Comparison of ENCODE assay signal across 10 mouse cellular contexts in genomic region chr6:4739522-4740355, GRCm38 (mm10). TPM values are rescaled to one million over a fixed set of nuclear protein-coding genes. Genes with fewer than 3 reads are reported as not detected.
A peak's percentile ranks its signal among the peaks of the same experiment; 100 is the strongest.
DNase-seq lines count a peak whose midpoint lies in the region; ATAC-seq and TF ChIP-seq lines count a peak whose summit lies in the region.
"Had no signal": no experiment of that assay in that cellular context is flagged by ENCODE, and none has a peak within 500 bp of the region (broad histone marks: within the 10 kb centered on the region; RNA-seq: fewer than 3 reads in every experiment).

No protein-coding gene starts in this region.

- H3K4me3 ChIP-seq in heart, embryonic 13.5 days: no peak overlapping the region
- 0 out of 2 replicates have a peak overlapping the region, but pooled peaks have one; percentile 1 for H3K4me3 ChIP-seq in forebrain, embryonic 13.5 days
- 0 out of 2 replicates have a peak overlapping the region, but pooled peaks have one; percentile 3 for H3K4me3 ChIP-seq in hindbrain, postnatal 0 days (ENCODE audit: low read length)
- no peak overlapping the region for H3K4me3 ChIP-seq in neural tube, embryonic 14.5 days (ENCODE audit: low read depth, low read length)

- WGBS in heart, embryonic 13.5 days: 31% methylated on average over 13 of the region's 13 CpGs
- 2% methylated on average over 13 of the region's 13 CpGs for WGBS in forebrain, embryonic 13.5 days
- 16% methylated on average over 13 of the region's 13 CpGs for WGBS in hindbrain, postnatal 0 days
- 5% methylated on average over 13 of the region's 13 CpGs for WGBS in neural tube, embryonic 14.5 days

- H3K27me3 ChIP-seq in heart, embryonic 13.5 days (replicated peaks): 0 out of 2 replicates have a peak, but pooled peaks cover 3% of the 10 kb centered on the region
- no peaks in the 10 kb centered on the region for H3K27me3 ChIP-seq in forebrain, embryonic 13.5 days
- H3K27me3 ChIP-seq in hindbrain, postnatal 0 days (ENCODE audit: insufficient read depth, low read length): no peaks in the 10 kb centered on the region
- no peaks in the 10 kb centered on the region for H3K27me3 ChIP-seq in neural tube, embryonic 14.5 days (ENCODE audit: control insufficient read depth, insufficient read depth, low read length)

- no peak for DNase-seq in heart, postnatal 36 days
- no peak for DNase-seq in hindbrain, postnatal 0 days (ENCODE audit: low spot score)
- DNase-seq in gastrocnemius, adult 8-10 months (ENCODE audit: low spot score in 2 of 2): no peak
- DNase-seq in gastrocnemius, postnatal 25 days: no peak
- DNase-seq: B cell, adult 2 months; thymus, postnatal 14 days had no signal

- H3K36me3 ChIP-seq in heart, embryonic 13.5 days: no peaks in the 10 kb centered on the region
- H3K36me3 ChIP-seq in forebrain, embryonic 13.5 days (ENCODE audit: poor library complexity, severe bottlenecking): no peaks in the 10 kb centered on the region
- H3K36me3 ChIP-seq in hindbrain, postnatal 0 days (ENCODE audit: insufficient read depth, low read length): no peaks in the 10 kb centered on the region
- no peaks in the 10 kb centered on the region for H3K36me3 ChIP-seq in neural tube, embryonic 14.5 days (ENCODE audit: control insufficient read depth, insufficient read depth, low read length)

- H3K4me2 ChIP-seq in heart, embryonic 13.5 days: peak overlapping the region; percentile 6; the same call in 1 of the 2 replicates
- H3K4me2 ChIP-seq in forebrain, embryonic 13.5 days: peak overlapping the region; percentile 43
- H3K4me2 ChIP-seq in hindbrain, postnatal 0 days (ENCODE audit: low read depth, low read length): peak overlapping the region; percentile 33
- H3K4me2 ChIP-seq in neural tube, embryonic 14.5 days (ENCODE audit: low read depth, low read length): peak overlapping the region; percentile 19; the same call in 1 of the 2 replicates

- H3K9me3 ChIP-seq in heart, embryonic 13.5 days: no peaks in the 10 kb centered on the region
- H3K9me3 ChIP-seq in forebrain, embryonic 13.5 days (replicated peaks): no peaks in the 10 kb centered on the region
- H3K9me3 ChIP-seq in hindbrain, postnatal 0 days (ENCODE audit: low read length): no peaks in the 10 kb centered on the region
- no peaks in the 10 kb centered on the region for H3K9me3 ChIP-seq in neural tube, embryonic 14.5 days (ENCODE audit: control insufficient read depth, low read length)

- no peak for TF ChIP-seq CTCF in hindbrain, postnatal 0 days (IDR thresholded peaks at IDR 0.05; ENCODE audit: low read depth)

- intact Hi-C loops in heart, postnatal 36 days (cut with DNase I): loop anchor here (10.0 kb wide), 2 partner anchors 335 to 555 kb away; partner anchors contain the start of gene Pon2

- no peak for ATAC-seq in heart, embryonic 13.5 days (ENCODE audit: extremely low read depth, insufficient number of reproducible peaks, low FRiP score, low TSS enrichment)
- peak; percentile 63 for ATAC-seq in forebrain, embryonic 13.5 days
- ATAC-seq in hindbrain, postnatal 0 days: no peak
- no peak for ATAC-seq in neural tube, embryonic 14.5 days (ENCODE audit: low read depth)
- ATAC-seq in frontal cortex, adult (ENCODE audit: low TSS enrichment): no peak

- no peak overlapping the region for H3K27ac ChIP-seq in heart, embryonic 13.5 days (replicated peaks)
- peak overlapping the region; percentile 6 for H3K27ac ChIP-seq in forebrain, embryonic 13.5 days
- no peak overlapping the region for H3K27ac ChIP-seq in hindbrain, postnatal 0 days
- no peak overlapping the region for H3K27ac ChIP-seq in neural tube, embryonic 14.5 days (ENCODE audit: low read depth, low read length)

- no peak overlapping the region for H3K9ac ChIP-seq in heart, embryonic 13.5 days
- H3K9ac ChIP-seq in forebrain, embryonic 13.5 days: no peak overlapping the region
- H3K9ac ChIP-seq in hindbrain, postnatal 0 days (replicated peaks; ENCODE audit: low read length): no peak overlapping the region
- no peak overlapping the region for H3K9ac ChIP-seq in neural tube, embryonic 14.5 days (replicated peaks; ENCODE audit: low read depth, low read length)

- peaks cover 61% of the 10 kb centered on the region for H3K4me1 ChIP-seq in heart, embryonic 13.5 days
- H3K4me1 ChIP-seq in forebrain, embryonic 13.5 days: peaks cover 65% of the 10 kb centered on the region
- H3K4me1 ChIP-seq in hindbrain, postnatal 0 days (ENCODE audit: insufficient read depth, low read length): no peaks in the 10 kb centered on the region
- H3K4me1 ChIP-seq in neural tube, embryonic 14.5 days (ENCODE audit: control insufficient read depth, insufficient read depth, low read length): peaks cover 23% of the 10 kb centered on the region; the same call in 1 of the 2 replicates

RNA-seq across cellular contexts. Expression of gene Sgce, which starts 7.3 kb away (rescaled TPM):
- 55.9 and 56.9 TPM in 2 replicates for polyA plus RNA-seq in heart, embryonic 13.5 days (2015; fragmentation: Nextera tagmentation; extraction: Ambion mirVana)
- 10 to 100 TPM; 20.8 to 22.5 TPM for total RNA-seq in heart, postnatal 36 days (2021)
- 51.3 and 56.4 TPM in 2 replicates for polyA plus RNA-seq in forebrain, embryonic 13.5 days (2015; fragmentation: Nextera tagmentation; extraction: Ambion mirVana)
- 25.5 and 29.7 TPM in 2 replicates for total RNA-seq in hindbrain, postnatal 0 days (2014; rRNA removed)
- 46.2 and 51.3 TPM in 2 replicates for polyA plus RNA-seq in hindbrain, postnatal 0 days (2015; fragmentation: Nextera tagmentation; extraction: Ambion mirVana)
- 46.0 and 48.4 TPM in 2 replicates for polyA plus RNA-seq in neural tube, embryonic 14.5 days (2014; fragmentation: Nextera tagmentation; extraction: Ambion mirVana)
- 1 to 10 TPM; 5.1 to 8.5 (median 6.9) TPM for total RNA-seq in gastrocnemius, adult 8-10 months (2022)
- total RNA-seq in gastrocnemius, postnatal 25 days (2021): 10 to 100 TPM; 10.2 to 12.1 TPM

RNA-seq across cellular contexts. Expression of gene Peg10, which starts 7.4 kb away (rescaled TPM):
- polyA plus RNA-seq in heart, embryonic 13.5 days (2015; fragmentation: Nextera tagmentation; extraction: Ambion mirVana): 2.5 and 2.6 TPM in 2 replicates
- total RNA-seq in heart, postnatal 36 days (2021): 1 to 10 TPM; 1.1 to 1.2 TPM
- 7.4 and 8.3 TPM in 2 replicates for polyA plus RNA-seq in forebrain, embryonic 13.5 days (2015; fragmentation: Nextera tagmentation; extraction: Ambion mirVana)
- 58.1 and 59.6 TPM in 2 replicates for total RNA-seq in hindbrain, postnatal 0 days (2014; rRNA removed)
- polyA plus RNA-seq in hindbrain, postnatal 0 days (2015; fragmentation: Nextera tagmentation; extraction: Ambion mirVana): 3.9 and 4.0 TPM in 2 replicates
- 4.6 and 7.0 TPM in 2 replicates for polyA plus RNA-seq in neural tube, embryonic 14.5 days (2014; fragmentation: Nextera tagmentation; extraction: Ambion mirVana)
- 1 to 10 TPM in 2 of 4 experiments, under 1 TPM in 2; 0.94 to 1.2 (median 1.0) TPM for total RNA-seq in gastrocnemius, adult 8-10 months (2022)
- 1 to 10 TPM; 2.2 to 3.1 TPM for total RNA-seq in gastrocnemius, postnatal 25 days (2021)

Comparison
In these comparisons a context has a peak if more than half of its experiments do, and no peak if none do; other contexts are left out.
1. H3K4me3 ChIP-seq: peak in forebrain, embryonic 13.5 days (single experiment) and hindbrain, postnatal 0 days (single experiment); none in heart, embryonic 13.5 days (single experiment) and neural tube, embryonic 14.5 days (single experiment).
2. RNA of gene Peg10, which starts 7.4 kb away (total RNA-seq): 58.1 to 59.6 TPM in hindbrain, postnatal 0 days; 2.2 to 3.1 TPM in gastrocnemius, postnatal 25 days, 1.1 to 1.2 TPM in heart, postnatal 36 days and 0.94 to 1.2 TPM in gastrocnemius, adult 8-10 months; every median in the first group is over 10 times any median in the second.
3. Peak in every context shown above with its lines, with median percentiles within 50 percentile points of each other: H3K4me2 ChIP-seq.